Mouse (Mus musculus) adrenal gland (tissue): ENCODE data around the gene Strip1.
"Not testable (repeated sequence)": the region's sequence is repeated elsewhere in the genome, so short reads cannot be mapped to it uniquely, and the experiment has no call there.

ENCODE experiments used
- intact Hi-C: fragments of 180-260 bp; cut with DNase I; formaldehyde crosslinking; loops from one replicate; pipeline ENCODE4 v1.15.1; 2025
- long read RNA-seq, 2 experiments: library from polyadenylated mRNA; unstranded; transcript quantifications; one replicate each; pipeline ENCODE4 v2.0.0; 2020; ENCODE audit warnings: borderline replicate concordance in 1 of 2; ENCODE audit not compliant: insufficient replicate concordance in 1 of 2

Gene Strip1
- long read RNA-seq, experiment 1, transcript Strip1-201 (21 exons, 3,215 nt): major isoform, 9 of 18 reads
- long read RNA-seq, experiment 1, partial matches to known transcripts: 3 of 18 reads
- long read RNA-seq, experiment 1, other reads (novel, unspliced or antisense): 4 of 18 reads
- long read RNA-seq, experiment 2, transcript Strip1-201 (21 exons, 3,215 nt): major isoform, 13 of 21 reads
- long read RNA-seq, experiment 2, partial matches to known transcripts: 3 of 21 reads
- long read RNA-seq, experiment 2, other reads (novel, unspliced or antisense): 5 of 21 reads

DNA sequence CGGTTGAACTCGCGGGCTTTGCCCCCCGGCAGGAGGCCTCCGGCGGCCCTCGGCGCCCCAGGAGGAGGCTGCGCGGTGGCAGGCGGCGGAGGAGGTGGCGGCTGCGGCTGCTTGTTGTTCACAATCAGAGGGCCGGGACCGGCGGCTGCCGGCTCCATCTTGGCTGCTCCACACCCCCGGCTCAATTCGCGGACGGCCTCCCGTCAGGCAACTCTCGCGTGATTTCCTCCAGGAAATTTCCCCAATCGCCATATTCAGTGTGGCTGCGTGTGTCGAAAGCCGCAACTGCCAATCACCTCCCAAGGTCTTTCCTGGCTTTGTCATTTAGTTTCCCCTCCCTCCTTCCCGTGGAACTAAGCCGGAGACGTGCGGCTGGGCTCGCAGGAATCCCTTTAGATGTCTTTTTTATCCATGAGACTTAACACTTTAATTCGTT lies at the start of gene Strip1:
Strip1 (minus strand) TSS at position 172 of the 436 bp plus-strand sequence.
- intact Hi-C loops: no loop called here

GRCm38 (mm10) chr3:107680790-107681576 lies 49.5 kb upstream of the Strip1 start:
- intact Hi-C loops: no loop called here

- intact Hi-C loops: no loop called here
Observed at GRCm38 (mm10) chr3:107671509-107671908, 40.0 kb upstream of the Strip1 start.

DNA sequence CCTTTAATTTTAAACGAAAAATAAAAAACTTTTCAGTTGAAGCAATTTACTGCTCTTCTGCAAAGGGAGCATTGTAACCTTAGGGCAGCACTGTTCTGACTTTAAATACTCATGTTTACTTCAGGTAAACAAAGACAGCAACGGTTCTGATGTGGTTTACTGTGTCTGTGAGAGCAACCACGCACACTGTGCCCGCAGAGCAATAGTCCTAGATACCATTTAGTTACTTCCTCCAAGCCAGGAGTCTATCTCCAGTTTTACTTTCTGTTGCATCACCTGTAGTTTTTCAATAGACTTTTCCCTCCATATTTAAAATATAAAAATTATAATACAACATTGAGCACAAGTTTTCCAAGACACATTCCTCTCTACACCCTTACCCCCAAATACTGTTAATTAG lies 39.0 kb upstream of the Strip1 start:
- intact Hi-C loops: no loop called here

DNA sequence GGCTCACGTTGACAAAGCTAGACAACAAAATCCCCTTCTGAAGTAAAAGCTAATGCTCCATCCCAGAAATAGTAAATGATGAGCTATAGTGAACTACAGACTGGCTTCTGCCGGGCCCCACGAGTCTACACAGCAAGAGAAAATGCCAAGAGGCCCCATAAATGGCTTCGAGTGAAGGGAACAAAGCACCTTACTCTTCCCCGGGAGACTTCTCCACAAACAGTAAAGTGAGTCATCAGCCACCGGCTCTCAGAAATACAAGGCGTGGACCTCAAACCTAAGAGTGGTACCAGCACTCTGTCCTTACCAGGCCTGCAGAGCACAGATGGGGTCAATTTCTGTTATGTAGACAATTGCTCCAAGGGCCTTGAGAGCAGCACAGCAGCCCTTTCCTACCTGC lies 37.3 kb upstream of the Strip1 start:
- intact Hi-C loops: no loop called here

GRCm38 (mm10) chr3:107667426-107667825 lies 35.9 kb upstream of the Strip1 start:
- intact Hi-C loops: no loop called here

DNA sequence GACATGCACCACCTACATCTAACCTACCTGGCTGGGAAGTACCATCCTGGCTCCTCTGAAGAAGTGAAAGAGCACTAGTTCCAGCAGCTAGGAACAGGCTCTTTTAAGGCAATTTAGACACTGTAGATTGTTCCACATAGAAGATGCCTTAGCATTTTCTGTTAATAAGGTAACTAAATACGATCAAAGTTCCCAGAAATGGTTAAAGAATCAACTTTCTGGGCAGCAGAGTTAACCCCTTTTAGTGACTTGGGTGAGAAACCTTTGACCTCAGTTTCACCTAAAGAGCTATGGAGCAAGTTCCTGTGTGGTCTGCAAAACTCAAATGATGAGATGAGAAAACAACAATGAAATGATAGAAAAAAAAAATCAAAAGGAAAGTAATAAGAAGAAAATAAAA lies 33.1 kb upstream of the Strip1 start:
- intact Hi-C loops: no loop called here

- intact Hi-C loops: no loop called here
Observed at GRCm38 (mm10) chr3:107659000-107659399, 27.5 kb upstream of the Strip1 start.

DNA sequence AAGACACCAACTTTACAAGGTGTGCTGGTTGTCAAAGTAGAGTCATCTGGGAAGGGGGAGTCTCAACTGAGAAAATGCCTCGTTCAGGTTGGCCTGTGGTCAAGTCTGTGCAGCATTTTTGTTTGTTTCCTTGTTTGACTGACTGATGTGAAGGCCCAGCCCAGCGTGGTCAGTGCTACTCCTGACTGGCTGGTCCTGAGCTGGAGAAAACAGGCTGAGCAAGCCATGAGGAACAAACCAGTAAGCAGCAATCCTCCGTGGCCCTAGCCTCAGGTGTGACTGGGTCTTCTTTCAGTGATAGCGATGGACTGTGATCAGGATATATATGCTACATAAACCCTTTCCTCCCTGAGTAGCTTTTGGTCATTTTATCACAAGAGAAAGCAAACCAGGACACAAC lies 25.4 kb upstream of the Strip1 start:
- intact Hi-C loops: no loop called here

GRCm38 (mm10) chr3:107656151-107656550 lies 24.7 kb upstream of the Strip1 start:
- intact Hi-C loops: no loop called here

DNA sequence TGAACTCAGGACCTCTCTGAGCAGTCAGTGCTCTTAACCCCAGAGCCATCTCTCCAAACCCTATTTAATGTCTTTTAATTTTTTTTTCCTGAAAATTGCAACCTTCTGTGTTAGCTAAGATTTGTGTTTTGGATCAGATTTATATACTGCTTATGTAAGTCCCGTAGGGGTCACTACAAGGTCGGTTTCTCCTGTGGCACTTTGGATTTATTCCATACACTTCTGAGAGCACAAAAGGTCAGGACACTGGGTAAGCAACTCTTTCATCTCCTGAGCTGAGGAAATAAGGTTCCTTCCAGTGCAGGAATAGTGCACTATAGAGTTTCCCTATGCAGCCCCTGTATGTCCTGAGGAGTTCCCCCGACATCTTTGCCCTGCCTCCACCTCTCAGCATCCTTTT lies 24.0 kb upstream of the Strip1 start:
- intact Hi-C loops: no loop called here

DNA sequence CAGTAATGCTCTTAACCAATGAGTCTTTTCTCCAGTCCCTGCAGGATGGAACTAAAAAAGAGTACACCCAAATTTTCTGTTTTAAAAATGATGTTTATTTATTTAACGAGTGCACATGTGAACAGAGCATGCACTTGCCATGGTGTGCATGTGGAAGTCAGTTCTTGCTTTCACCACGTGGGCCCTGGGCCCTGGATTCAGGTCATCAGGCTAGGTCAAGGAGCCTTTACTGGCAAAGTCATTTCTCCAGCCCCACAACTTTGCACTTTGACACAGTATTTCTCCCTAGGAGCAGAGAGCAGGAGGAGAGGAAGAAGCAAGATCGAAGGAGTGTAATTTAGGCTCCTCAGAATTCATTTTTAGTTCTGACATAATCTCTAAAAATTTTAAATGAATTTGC lies 23.4 kb upstream of the Strip1 start:
- intact Hi-C loops: no loop called here

- intact Hi-C loops: no loop called here
Observed at GRCm38 (mm10) chr3:107652968-107653367, 21.5 kb upstream of the Strip1 start.

DNA sequence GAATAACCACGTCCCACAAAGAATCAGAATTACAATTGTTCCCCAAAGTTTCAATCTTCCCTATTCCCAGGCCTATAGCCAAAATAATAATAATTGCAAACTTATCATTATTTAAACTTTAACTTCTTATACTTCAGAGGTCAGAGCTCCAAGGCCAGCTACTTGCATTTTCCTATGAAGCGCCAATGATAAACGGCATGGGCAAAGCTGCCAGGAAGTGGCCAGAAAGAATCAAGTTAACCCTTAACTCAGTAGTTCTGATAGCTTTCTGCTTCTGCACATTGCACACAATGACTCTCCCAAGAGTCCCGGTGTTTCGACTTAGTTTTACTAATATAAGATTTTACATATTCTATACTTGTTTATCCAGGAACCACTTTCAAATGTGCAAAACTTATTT lies 18.8 kb upstream of the Strip1 start:
- intact Hi-C loops: not testable (repeated sequence)

- intact Hi-C loops: no loop called here
Observed at GRCm38 (mm10) chr3:107646947-107647346, 15.5 kb upstream of the Strip1 start.

- intact Hi-C loops: no loop called here
Observed at GRCm38 (mm10) chr3:107637606-107638172, 6.2 kb upstream of the Strip1 start.

DNA sequence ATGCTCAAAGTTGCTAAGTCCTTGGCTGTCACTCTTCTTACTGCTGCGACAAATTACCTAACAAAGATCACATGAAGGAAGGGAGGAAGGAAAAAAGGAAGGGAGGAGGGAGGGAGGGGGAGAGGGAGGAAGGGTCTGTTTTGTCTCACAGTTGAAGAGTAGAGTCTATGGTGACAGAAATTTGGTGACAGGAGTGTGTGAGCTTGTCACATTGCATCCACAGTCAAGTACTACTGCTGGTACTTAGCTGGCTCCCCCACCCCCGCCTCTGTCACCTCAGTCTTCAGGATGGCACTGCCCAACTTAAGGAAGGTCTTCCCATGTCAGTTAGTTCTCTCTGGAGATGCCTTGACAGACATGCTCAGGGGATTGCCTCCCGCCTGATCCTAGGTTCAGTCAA lies 4.7 kb upstream of the Strip1 start:
- intact Hi-C loops: no loop called here

- intact Hi-C loops: no loop called here
Observed at GRCm38 (mm10) chr3:107635836-107636235, 4.3 kb upstream of the Strip1 start.

- intact Hi-C loops: no loop called here
Observed at GRCm38 (mm10) chr3:107633906-107634305, 2.4 kb upstream of the Strip1 start.

DNA sequence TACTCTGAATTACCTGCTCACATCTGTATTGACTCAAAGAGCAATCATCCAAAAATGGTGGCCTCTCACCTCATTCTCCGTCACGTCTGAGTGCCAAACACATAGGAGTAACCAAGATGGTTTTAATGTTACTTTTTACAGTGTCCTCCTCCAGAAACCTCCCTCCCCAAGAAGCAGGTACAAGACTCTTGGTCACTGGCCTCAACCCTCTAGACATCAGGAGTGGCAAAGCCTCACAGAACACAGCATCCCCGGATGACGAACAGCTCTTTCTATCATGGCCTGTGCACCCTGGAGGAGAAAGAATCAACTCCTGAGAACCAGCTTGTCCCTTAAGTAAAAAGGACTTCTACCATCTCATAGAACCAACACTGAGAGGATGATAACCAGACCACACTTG lies 1.3 kb upstream of the Strip1 start:
- intact Hi-C loops: no loop called here

DNA sequence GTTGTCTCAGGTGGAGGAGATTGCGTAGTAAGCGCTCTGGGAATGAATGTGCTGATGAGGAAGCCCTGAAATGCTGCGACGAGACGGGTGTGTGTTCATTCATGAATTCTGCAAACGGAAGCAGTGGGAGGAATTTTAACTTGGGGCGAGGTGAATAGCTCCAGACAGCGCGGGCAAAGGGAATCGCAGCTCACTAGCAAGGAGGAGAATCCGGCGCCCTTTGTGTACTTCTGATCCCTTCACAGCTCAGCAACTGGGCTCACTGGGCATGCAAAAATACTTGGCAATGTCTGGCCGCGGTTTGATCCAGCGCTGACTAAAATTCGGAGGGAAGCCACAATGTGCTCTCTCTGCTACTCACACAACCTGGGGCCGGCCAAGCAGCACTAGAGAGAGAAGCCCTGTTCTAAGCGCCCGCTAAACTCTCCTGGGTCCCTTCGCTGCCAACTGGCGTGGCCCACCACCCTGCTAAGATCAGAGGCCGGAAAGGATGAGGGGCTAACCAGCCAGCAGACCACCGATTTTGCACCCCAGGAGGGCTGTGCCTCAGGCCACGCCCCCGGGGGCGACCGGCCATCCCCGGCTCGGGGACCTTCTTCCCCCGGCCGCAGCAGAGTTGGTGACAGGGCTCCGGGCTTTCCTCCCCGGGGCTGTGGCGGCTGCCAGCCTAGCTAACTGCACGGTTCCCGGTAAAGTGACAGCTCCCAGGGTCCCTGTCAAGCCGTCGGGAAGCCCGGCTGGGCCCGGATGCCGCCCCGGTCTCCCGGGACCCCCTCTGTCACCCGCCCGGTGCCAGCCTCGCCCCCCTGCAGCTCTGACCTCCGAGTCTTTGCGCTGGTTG lies 592 bp downstream of the Strip1 start, which contains the start of gene Gm10961:
Gm10961 (plus strand) TSS at position 641 of the 841 bp plus-strand sequence.
- intact Hi-C loops: no loop called here
